In genomic region chr6:48511861-48512260, GRCm38 (mm10) we compare ENCODE assay signal across 18 mouse cellular contexts. TPM values are rescaled to one million over a fixed set of nuclear protein-coding genes. Genes with fewer than 3 reads are reported as not detected.
"Had no signal": no experiment of that assay in that cellular context is flagged by ENCODE, and none has a peak within 500 bp of the region (broad histone marks: within the 10 kb centered on the region; RNA-seq: fewer than 3 reads in every experiment).

No protein-coding gene starts in this region.

- DNase-seq: gastrocnemius, adult 2 months; gastrocnemius, postnatal 10 days; gastrocnemius, postnatal 25 days; heart, adult 18-20 months; heart, postnatal 14 days; heart, postnatal 36 days; kidney, adult 11 months; kidney, adult 2 months; kidney, adult 9 months; kidney, postnatal 14 days; kidney, postnatal 36 days; layer of hippocampus, adult 9-11 months; layer of hippocampus, postnatal 36 days; liver; liver, embryonic 13.5 days; liver, postnatal 0 days had no signal

RNA-seq across cellular contexts. Expression of gene Atp6v0e2, which starts 25.6 kb away (rescaled TPM):
- total RNA-seq: granulocyte monocyte progenitor cell, adult 5-6 weeks; hematopoietic stem cell, adult 5-6 weeks had no signal
